In genomic region chr8:94954921-94955758, GRCm38 (mm10) we compare ENCODE assay signal across 8 mouse cellular contexts. TPM values are rescaled to one million over a fixed set of nuclear protein-coding genes. Genes with fewer than 3 reads are reported as not detected.
DNase-seq lines count a peak whose midpoint lies in the region; ATAC-seq and TF ChIP-seq lines count a peak whose summit lies in the region.

No protein-coding gene starts in this region.

- TF ChIP-seq CTCF in midbrain, postnatal 0 days (IDR thresholded peaks at IDR 0.05) = peak; percentile 71

- DNase-seq in CD4-positive, CD25-positive, alpha-beta regulatory T cell, adult 2 months (ENCODE audit: low read depth, low spot score) = peak; percentile 62
- peak; percentile 75 for DNase-seq in midbrain, postnatal 0 days (ENCODE audit: low spot score)
- DNase-seq in left cerebral cortex, postnatal 10 days (ENCODE audit: extremely low spot score in 1 of 2, low spot score in 2 of 2) = peak; percentile 42 to 62
- DNase-seq in thymus, postnatal 25 days = peak; percentile 68

- WGBS in midbrain, postnatal 0 days = 36% methylated on average over 9 of the region's 9 CpGs
- WGBS in midbrain, embryonic 16.5 days = 41% methylated on average over 9 of the region's 9 CpGs
- 42% methylated on average over 9 of the region's 9 CpGs for WGBS in forebrain, embryonic 16.5 days

- H3K4me1 ChIP-seq in midbrain, postnatal 0 days (ENCODE audit: insufficient read depth, low read length) = no peaks in the 10 kb centered on the region
- H3K4me1 ChIP-seq in midbrain, embryonic 16.5 days (ENCODE audit: control insufficient read depth, insufficient read depth, low read length) = no peaks in the 10 kb centered on the region
- H3K4me1 ChIP-seq in forebrain, embryonic 16.5 days (replicated peaks; ENCODE audit: control insufficient read depth, insufficient read depth, low read length) = peaks cover 11% of the 10 kb centered on the region
- peaks cover 80% of the 10 kb centered on the region for H3K4me1 ChIP-seq in megakaryocyte, embryonic 14.5 days

- H3K27ac ChIP-seq in midbrain, postnatal 0 days (ENCODE audit: low read depth, low read length) = no peak overlapping the region
- no peak overlapping the region for H3K27ac ChIP-seq in midbrain, embryonic 16.5 days (ENCODE audit: low read length)
- H3K27ac ChIP-seq in forebrain, embryonic 16.5 days (ENCODE audit: low read length) = no peak overlapping the region

- no peak overlapping the region for H3K4me2 ChIP-seq in midbrain, postnatal 0 days (ENCODE audit: low read depth, low read length, poor library complexity, severe bottlenecking)
- H3K4me2 ChIP-seq in midbrain, embryonic 16.5 days (ENCODE audit: low read length) = no peak overlapping the region
- no peak overlapping the region for H3K4me2 ChIP-seq in forebrain, embryonic 16.5 days (ENCODE audit: low read length)

- H3K27me3 ChIP-seq in midbrain, postnatal 0 days (ENCODE audit: insufficient read depth, low read length) = no peaks in the 10 kb centered on the region
- H3K27me3 ChIP-seq in midbrain, embryonic 16.5 days (ENCODE audit: control insufficient read depth, insufficient read depth, low read depth, low read length) = no peaks in the 10 kb centered on the region
- no peaks in the 10 kb centered on the region for H3K27me3 ChIP-seq in forebrain, embryonic 16.5 days (replicated peaks; ENCODE audit: control insufficient read depth, insufficient read depth, low read length)
- H3K27me3 ChIP-seq in megakaryocyte, embryonic 14.5 days (replicated peaks) = no peaks in the 10 kb centered on the region

- H3K9me3 ChIP-seq in midbrain, postnatal 0 days (ENCODE audit: low read length) = no peaks in the 10 kb centered on the region
- H3K9me3 ChIP-seq in midbrain, embryonic 16.5 days (replicated peaks; ENCODE audit: control insufficient read depth, low read length, poor library complexity, severe bottlenecking) = no peaks in the 10 kb centered on the region
- H3K9me3 ChIP-seq in forebrain, embryonic 16.5 days (ENCODE audit: control insufficient read depth, low read length) = no peaks in the 10 kb centered on the region
- H3K9me3 ChIP-seq in megakaryocyte, embryonic 14.5 days = no peaks in the 10 kb centered on the region

- H3K36me3 ChIP-seq in midbrain, postnatal 0 days (ENCODE audit: insufficient read depth, low read length) = no peaks in the 10 kb centered on the region
- H3K36me3 ChIP-seq in midbrain, embryonic 16.5 days (ENCODE audit: control insufficient read depth, insufficient read depth, low read length) = no peaks in the 10 kb centered on the region
- no peaks in the 10 kb centered on the region for H3K36me3 ChIP-seq in forebrain, embryonic 16.5 days (ENCODE audit: control insufficient read depth, insufficient read depth)
- peaks cover 2% of the 10 kb centered on the region for H3K36me3 ChIP-seq in megakaryocyte, embryonic 14.5 days (replicated peaks; ENCODE audit: low read length)

- intact Hi-C loops in left cerebral cortex, postnatal 10 days (cut with DNase I) = no loop called here

- H3K9ac ChIP-seq in midbrain, postnatal 0 days (replicated peaks; ENCODE audit: low read length, poor library complexity, severe bottlenecking) = no peak overlapping the region
- no peak overlapping the region for H3K9ac ChIP-seq in midbrain, embryonic 16.5 days (ENCODE audit: low read depth, low read length)
- H3K9ac ChIP-seq in forebrain, embryonic 16.5 days (replicated peaks; ENCODE audit: low read depth, low read length) = no peak overlapping the region

- H3K4me3 ChIP-seq in midbrain, postnatal 0 days (ENCODE audit: low read depth, low read length) = no peak overlapping the region
- H3K4me3 ChIP-seq in midbrain, embryonic 16.5 days (ENCODE audit: low read depth, low read length) = no peak overlapping the region
- no peak overlapping the region for H3K4me3 ChIP-seq in forebrain, embryonic 16.5 days (replicated peaks; ENCODE audit: low read length)
- peak overlapping the region; percentile 85 for H3K4me3 ChIP-seq in megakaryocyte, embryonic 14.5 days (replicated peaks)

- ATAC-seq in CD4-positive, CD25-positive, alpha-beta regulatory T cell, adult 4 months = no peak
- ATAC-seq in midbrain, postnatal 0 days (ENCODE audit: low FRiP score) = no peak
- no peak for ATAC-seq in midbrain, embryonic 16.5 days
- ATAC-seq in forebrain, embryonic 16.5 days = peak; percentile 43; the same call in 1 of the 2 replicates

RNA-seq across cellular contexts. Expression of gene Adgrg1, which starts 19.4 kb away (rescaled TPM):
- 1 to 10 TPM; 4.6 to 8.4 TPM for polyA plus RNA-seq in CD4-positive, CD25-positive, alpha-beta regulatory T cell, adult 4 months (2017; shearing (Covaris generic))
- total RNA-seq in midbrain, postnatal 0 days (2014; rRNA removed) = 218 and 247 TPM in 2 replicates
- 114 and 125 TPM in 2 replicates for polyA plus RNA-seq in midbrain, postnatal 0 days (2015; fragmentation: Nextera tagmentation; extraction: Ambion mirVana)
- 147 and 153 TPM in 2 replicates for polyA plus RNA-seq in midbrain, embryonic 16.5 days (2015; fragmentation: Nextera tagmentation; extraction: Ambion mirVana)
- polyA plus RNA-seq in forebrain, embryonic 16.5 days (2015; fragmentation: Nextera tagmentation; extraction: Ambion mirVana) = 132 and 152 TPM in 2 replicates
- 100 to 1,000 TPM; 122 to 128 TPM for total RNA-seq in left cerebral cortex, postnatal 10 days (2021)
- 388 and 1,147 TPM in 2 replicates for polyA plus RNA-seq in megakaryocyte, embryonic 14.5 days (2012; ENCODE audit: insufficient read depth, low replicate concordance)

RNA-seq across cellular contexts. Expression of gene Adgrg5, which starts 31.6 kb away (rescaled TPM):
- polyA plus RNA-seq in CD4-positive, CD25-positive, alpha-beta regulatory T cell, adult 4 months (2017; shearing (Covaris generic)) = 1 to 10 TPM in 1 of 2 experiments, under 1 TPM in 1; 0.97 to 1.4 TPM
- total RNA-seq in midbrain, postnatal 0 days (2014; rRNA removed) = not detected in 2 replicates
- 0.17 and 0.21 TPM in 2 replicates for polyA plus RNA-seq in midbrain, postnatal 0 days (2015; fragmentation: Nextera tagmentation; extraction: Ambion mirVana)
- 0.62 TPM in 1 of 2 replicates, not detected in the other for polyA plus RNA-seq in midbrain, embryonic 16.5 days (2015; fragmentation: Nextera tagmentation; extraction: Ambion mirVana)
- not detected in 2 replicates for polyA plus RNA-seq in forebrain, embryonic 16.5 days (2015; fragmentation: Nextera tagmentation; extraction: Ambion mirVana)
- not detected for total RNA-seq in left cerebral cortex, postnatal 10 days (2021)
- polyA plus RNA-seq in megakaryocyte, embryonic 14.5 days (2012; ENCODE audit: insufficient read depth, low replicate concordance) = 1.2 and 1.8 TPM in 2 replicates

RNA-seq across cellular contexts. Expression of gene Ccdc102a, which starts 37.2 kb away (rescaled TPM):
- polyA plus RNA-seq in CD4-positive, CD25-positive, alpha-beta regulatory T cell, adult 4 months (2017; shearing (Covaris generic)) = not detected
- total RNA-seq in midbrain, postnatal 0 days (2014; rRNA removed) = 5.4 and 6.1 TPM in 2 replicates
- polyA plus RNA-seq in midbrain, postnatal 0 days (2015; fragmentation: Nextera tagmentation; extraction: Ambion mirVana) = 3.6 and 3.7 TPM in 2 replicates
- 3.4 and 3.8 TPM in 2 replicates for polyA plus RNA-seq in midbrain, embryonic 16.5 days (2015; fragmentation: Nextera tagmentation; extraction: Ambion mirVana)
- polyA plus RNA-seq in forebrain, embryonic 16.5 days (2015; fragmentation: Nextera tagmentation; extraction: Ambion mirVana) = 4.6 and 5.7 TPM in 2 replicates
- total RNA-seq in left cerebral cortex, postnatal 10 days (2021) = 1 to 10 TPM; 2.6 to 3.3 TPM
- polyA plus RNA-seq in megakaryocyte, embryonic 14.5 days (2012; ENCODE audit: insufficient read depth, low replicate concordance) = 0.73 and 1.4 TPM in 2 replicates

Comparison
In these comparisons a context has a peak if more than half of its experiments do, and no peak if none do; other contexts are left out.
1. RNA of gene Adgrg1, which starts 19.4 kb away (polyA plus RNA-seq): 388 to 1,147 TPM in megakaryocyte, embryonic 14.5 days, 147 to 153 TPM in midbrain, embryonic 16.5 days, 132 to 152 TPM in forebrain, embryonic 16.5 days and 114 to 125 TPM in midbrain, postnatal 0 days; 4.6 to 8.4 TPM in CD4-positive, CD25-positive, alpha-beta regulatory T cell, adult 4 months; every median in the first group is over 10 times any median in the second.
2. Peak in every context shown above with its lines, with median percentiles within 50 percentile points of each other: DNase-seq.